Mouse (Mus musculus): Measurements from ENCODE around the gene Cul7. TPM values are rescaled to one million over a fixed set of nuclear protein-coding genes. Genes with fewer than 3 reads are reported as not detected.

The Cul7 gene
- total RNA-seq (2017): 27.0 and 37.8 TPM in 2 replicates

GRCm38 (mm10) chr17:46650232-46651031 is at the start of gene Cul7:
Cul7 (plus strand) TSS chr17:46650337.
- ATAC-seq (replicated peaks in 1 of 2; ENCODE audit: insufficient read depth in 1 of 2, low FRiP score in 2 of 2, low TSS enrichment in 1 of 2, low read depth in 1 of 2, poor library complexity in 2 of 2, severe bottlenecking in 2 of 2): peak; percentile 66 to 79

- no peak for ATAC-seq (replicated peaks in 1 of 2; ENCODE audit: insufficient read depth in 1 of 2, low FRiP score in 2 of 2, low TSS enrichment in 1 of 2, low read depth in 1 of 2, poor library complexity in 2 of 2, severe bottlenecking in 2 of 2)
Observed at GRCm38 (mm10) chr17:46600569-46600968, 49.6 kb upstream of the Cul7 start.

DNA sequence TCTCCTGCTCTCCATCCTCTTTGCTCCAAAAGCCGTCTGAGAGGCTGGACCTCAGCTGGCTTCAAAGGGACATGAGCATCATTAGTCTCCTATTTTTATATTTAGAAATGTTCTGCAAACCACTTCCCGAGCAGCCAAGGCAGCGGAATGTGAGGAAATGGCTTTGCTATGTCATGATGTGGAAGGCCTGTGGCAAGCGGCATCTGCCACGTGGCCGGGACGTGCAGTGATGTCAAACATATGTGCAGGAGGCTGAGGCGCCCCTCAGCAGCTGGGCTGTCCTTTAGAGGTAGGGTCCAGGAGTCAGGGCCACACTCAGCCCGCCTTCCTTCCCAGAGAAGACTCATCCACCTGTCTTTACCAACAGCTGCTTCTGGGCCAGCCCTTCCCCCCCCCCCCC is 47.9 kb upstream of the Cul7 start:
- ATAC-seq (replicated peaks in 1 of 2; ENCODE audit: insufficient read depth in 1 of 2, low FRiP score in 2 of 2, low TSS enrichment in 1 of 2, low read depth in 1 of 2, poor library complexity in 2 of 2, severe bottlenecking in 2 of 2): peak; percentile 70 to 91

- no peak for ATAC-seq (replicated peaks in 1 of 2; ENCODE audit: insufficient read depth in 1 of 2, low FRiP score in 2 of 2, low TSS enrichment in 1 of 2, low read depth in 1 of 2, poor library complexity in 2 of 2, severe bottlenecking in 2 of 2)
Observed at GRCm38 (mm10) chr17:46603229-46603628, 46.9 kb upstream of the Cul7 start.

DNA sequence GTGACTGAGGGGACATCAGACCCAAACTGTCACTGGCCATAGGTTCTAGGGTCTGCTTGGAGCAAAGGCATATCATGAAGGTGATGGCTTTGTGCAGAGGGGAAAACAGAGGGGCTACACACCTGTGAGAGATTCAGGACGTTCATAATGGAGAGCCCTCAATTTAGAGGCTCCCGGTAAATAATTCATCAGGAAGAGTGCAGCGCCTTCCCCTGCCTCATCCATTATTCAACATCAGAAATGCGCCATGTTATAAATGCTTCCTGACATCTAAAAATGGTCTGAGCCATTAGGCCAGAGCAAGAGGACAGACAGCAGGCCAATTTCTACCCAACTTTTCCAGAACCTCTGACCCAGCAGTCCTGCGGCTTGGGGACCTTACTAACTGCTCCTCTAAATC is 45.0 kb upstream of the Cul7 start:
- ATAC-seq (replicated peaks in 1 of 2; ENCODE audit: insufficient read depth in 1 of 2, low FRiP score in 2 of 2, low TSS enrichment in 1 of 2, low read depth in 1 of 2, poor library complexity in 2 of 2, severe bottlenecking in 2 of 2): no peak

GRCm38 (mm10) chr17:46605987-46606386 is 44.1 kb upstream of the Cul7 start:
- no peak for ATAC-seq (replicated peaks in 1 of 2; ENCODE audit: insufficient read depth in 1 of 2, low FRiP score in 2 of 2, low TSS enrichment in 1 of 2, low read depth in 1 of 2, poor library complexity in 2 of 2, severe bottlenecking in 2 of 2)

DNA sequence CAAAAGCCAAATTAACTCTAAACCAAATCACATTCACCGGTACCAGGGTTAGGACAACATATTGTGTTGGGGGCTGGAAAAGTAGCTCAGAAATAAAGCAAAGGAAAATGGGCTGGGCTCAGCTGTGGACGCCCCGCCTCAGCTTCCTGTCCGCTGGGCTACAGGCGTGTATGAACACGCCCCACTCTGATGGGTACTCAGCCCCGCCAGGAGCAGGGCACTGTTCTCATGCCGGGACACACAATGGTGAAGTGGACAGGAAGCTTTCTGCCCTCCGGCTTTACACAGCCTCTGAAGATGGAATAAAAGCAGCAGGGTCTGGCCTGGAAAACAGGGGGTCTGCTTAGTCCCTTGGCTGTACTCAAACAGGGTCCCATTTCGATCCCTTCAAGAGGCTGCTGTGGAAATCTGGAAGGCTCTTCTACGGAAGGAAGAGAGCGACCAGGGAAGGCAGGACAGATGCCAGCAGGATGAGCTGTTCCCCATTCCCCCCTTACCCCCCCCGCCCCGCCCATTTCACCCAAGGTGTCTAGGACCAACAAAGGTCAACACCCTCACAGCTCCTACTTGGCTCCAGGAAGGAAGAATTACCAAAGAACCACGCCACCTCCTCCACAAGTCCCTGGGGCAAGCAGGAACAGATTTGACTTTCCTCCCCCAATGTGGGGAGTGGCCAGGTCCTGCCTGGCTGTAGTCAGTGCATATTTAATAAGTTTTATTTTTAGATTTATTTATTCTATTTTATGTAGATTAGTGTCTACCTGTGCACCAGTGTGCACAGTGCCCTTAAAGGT is 40.2 kb upstream of the Cul7 start:
- peak; percentile 66 to 70; a peak in 2 of 4 replicates for ATAC-seq (replicated peaks in 1 of 2; ENCODE audit: insufficient read depth in 1 of 2, low FRiP score in 2 of 2, low TSS enrichment in 1 of 2, low read depth in 1 of 2, poor library complexity in 2 of 2, severe bottlenecking in 2 of 2)

GRCm38 (mm10) chr17:46611316-46611715 is 38.8 kb upstream of the Cul7 start:
- no peak for ATAC-seq (replicated peaks in 1 of 2; ENCODE audit: insufficient read depth in 1 of 2, low FRiP score in 2 of 2, low TSS enrichment in 1 of 2, low read depth in 1 of 2, poor library complexity in 2 of 2, severe bottlenecking in 2 of 2)

- ATAC-seq (replicated peaks in 1 of 2; ENCODE audit: insufficient read depth in 1 of 2, low FRiP score in 2 of 2, low TSS enrichment in 1 of 2, low read depth in 1 of 2, poor library complexity in 2 of 2, severe bottlenecking in 2 of 2): no peak
Observed at GRCm38 (mm10) chr17:46612189-46612588, 37.9 kb upstream of the Cul7 start.

DNA sequence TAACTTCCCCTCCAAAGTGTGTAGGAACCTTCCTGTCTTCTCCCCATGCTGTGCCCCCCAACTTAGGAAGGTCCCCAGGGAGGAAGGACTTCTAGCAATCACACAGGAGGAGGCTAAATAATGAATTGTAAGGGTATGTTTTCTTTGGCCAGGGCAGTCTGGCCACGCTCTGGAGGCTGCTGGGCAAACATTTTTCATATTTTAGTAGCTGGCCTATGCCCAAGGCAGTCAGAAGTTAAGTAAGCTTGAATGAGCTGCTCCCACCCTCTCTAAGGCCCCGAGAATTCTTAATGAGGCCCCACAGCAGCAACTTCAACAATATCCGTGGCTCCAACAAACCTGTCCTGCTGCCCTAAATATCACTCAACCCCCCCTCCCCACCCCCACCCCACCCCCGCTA is 37.3 kb upstream of the Cul7 start:
- peak in 1 of 2 experiments; percentile 10; a peak in 1 of 4 replicates for ATAC-seq (replicated peaks in 1 of 2; ENCODE audit: insufficient read depth in 1 of 2, low FRiP score in 2 of 2, low TSS enrichment in 1 of 2, low read depth in 1 of 2, poor library complexity in 2 of 2, severe bottlenecking in 2 of 2)

GRCm38 (mm10) chr17:46613229-46613628 is 36.9 kb upstream of the Cul7 start:
- no peak for ATAC-seq (replicated peaks in 1 of 2; ENCODE audit: insufficient read depth in 1 of 2, low FRiP score in 2 of 2, low TSS enrichment in 1 of 2, low read depth in 1 of 2, poor library complexity in 2 of 2, severe bottlenecking in 2 of 2)

DNA sequence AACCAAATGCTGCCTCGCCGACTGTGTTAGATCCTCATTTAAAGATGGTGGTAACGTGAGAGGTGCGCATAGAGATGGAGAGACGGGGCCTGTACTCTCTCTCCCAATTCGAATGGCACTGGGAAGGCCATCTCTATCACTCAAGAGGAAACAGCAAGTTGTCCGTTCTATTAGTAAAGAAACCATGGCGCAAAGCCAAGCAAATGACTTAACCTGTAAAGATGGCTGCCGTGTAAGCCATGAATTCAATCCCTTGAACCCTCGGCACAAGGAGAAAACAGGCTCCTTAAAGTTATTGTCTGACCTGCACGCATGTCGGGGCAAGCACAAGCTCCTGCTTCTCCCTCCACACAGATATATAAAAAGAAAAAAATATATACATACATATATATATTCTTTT is 32.3 kb upstream of the Cul7 start:
- no peak for ATAC-seq (replicated peaks in 1 of 2; ENCODE audit: insufficient read depth in 1 of 2, low FRiP score in 2 of 2, low TSS enrichment in 1 of 2, low read depth in 1 of 2, poor library complexity in 2 of 2, severe bottlenecking in 2 of 2)

DNA sequence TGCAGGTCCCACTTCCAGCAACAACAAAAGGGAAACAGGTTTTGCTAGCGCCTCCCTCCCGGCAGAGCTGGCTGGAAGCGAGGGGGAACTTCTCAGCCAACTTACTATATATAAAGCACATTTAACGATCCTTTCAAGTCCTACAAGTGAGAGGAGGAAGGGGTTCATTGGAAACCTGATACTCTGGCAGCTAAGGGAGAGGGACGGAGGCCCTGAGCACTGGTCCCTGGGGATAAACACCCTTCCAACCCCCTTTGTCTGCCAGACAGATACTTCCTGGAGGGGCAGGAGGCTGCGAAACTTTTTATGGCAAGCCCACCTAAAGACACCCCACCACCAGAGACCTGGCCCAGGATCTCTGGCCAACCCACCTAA is 31.8 kb upstream of the Cul7 start:
- ATAC-seq (replicated peaks in 1 of 2; ENCODE audit: insufficient read depth in 1 of 2, low FRiP score in 2 of 2, low TSS enrichment in 1 of 2, low read depth in 1 of 2, poor library complexity in 2 of 2, severe bottlenecking in 2 of 2): no peak

DNA sequence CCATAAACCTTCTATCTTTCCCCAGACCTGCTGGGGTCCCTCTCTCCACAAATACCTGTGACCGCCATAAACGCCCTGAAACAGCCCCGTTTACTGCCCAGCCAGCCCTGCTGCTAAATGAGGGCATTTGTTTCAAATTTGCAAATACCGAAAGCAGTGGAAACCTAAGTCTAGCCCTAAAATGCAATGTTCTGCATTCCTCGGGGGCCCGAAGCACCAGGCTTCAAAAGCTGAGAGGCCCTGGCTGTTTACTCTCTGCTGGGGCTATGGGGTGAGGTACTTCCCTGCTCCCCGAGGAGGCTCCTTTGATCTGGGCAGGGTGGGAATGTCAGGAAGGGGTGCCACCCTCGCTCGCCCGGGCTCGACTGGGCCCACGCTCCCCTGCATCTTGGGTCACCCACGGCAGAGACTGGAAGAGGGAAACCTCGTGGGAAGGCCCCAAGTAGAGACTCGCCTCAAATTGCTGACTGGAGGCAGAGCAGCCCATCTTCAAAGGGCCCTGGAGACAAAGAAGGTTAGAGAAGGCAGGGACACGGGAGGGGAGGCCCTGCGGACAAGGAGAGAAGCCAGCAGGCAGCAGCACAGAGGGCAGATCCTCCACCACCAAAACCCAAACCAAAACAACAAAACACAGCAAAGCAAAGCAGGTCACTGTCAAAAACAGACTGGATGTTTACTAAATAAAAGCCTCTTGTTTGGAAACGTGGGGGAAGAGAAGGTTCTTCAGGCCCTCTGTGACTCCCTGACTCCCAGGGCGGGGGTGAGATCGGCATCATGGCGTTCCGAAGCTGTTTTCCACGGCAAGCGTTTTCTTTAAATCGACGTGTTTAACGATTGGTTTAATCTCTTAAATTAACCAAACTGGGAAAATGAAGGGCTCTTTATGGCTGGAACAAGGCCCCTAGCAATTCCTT is 31.1 kb upstream of the Cul7 start:
- no peak for ATAC-seq (replicated peaks in 1 of 2; ENCODE audit: insufficient read depth in 1 of 2, low FRiP score in 2 of 2, low TSS enrichment in 1 of 2, low read depth in 1 of 2, poor library complexity in 2 of 2, severe bottlenecking in 2 of 2)

DNA sequence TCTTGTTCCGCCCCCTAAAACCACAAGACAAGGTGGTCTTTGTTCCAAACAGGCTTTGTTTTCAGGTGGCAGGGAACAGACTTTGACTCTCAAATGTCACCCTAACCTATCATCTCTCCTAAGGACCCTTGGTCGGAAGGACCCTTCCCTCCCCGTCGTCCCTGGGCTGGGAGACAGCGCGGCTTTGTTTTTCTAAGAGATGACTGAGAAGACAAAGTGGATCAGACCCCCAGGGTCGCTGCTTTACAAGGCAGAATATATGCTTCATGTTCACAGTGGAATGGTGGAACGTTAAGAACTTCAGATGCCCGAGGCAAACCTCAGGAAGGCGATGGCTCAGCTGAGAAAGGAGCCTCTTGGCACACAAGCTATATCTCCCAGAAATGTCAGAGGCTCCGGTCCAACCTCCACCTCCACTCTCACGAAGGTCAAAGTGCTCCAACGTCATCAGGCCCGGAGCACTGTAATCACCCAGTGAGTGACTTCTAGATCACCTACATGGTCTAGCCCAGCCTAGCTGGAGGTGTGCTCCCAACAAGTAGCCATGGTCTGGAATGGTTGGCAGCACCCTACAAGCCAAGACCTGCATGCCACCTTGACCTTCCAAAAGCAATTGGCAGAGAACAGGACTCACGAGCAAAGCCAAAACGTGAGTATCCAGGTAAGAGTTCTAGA is 30.3 kb upstream of the Cul7 start:
- no peak for ATAC-seq (replicated peaks in 1 of 2; ENCODE audit: insufficient read depth in 1 of 2, low FRiP score in 2 of 2, low TSS enrichment in 1 of 2, low read depth in 1 of 2, poor library complexity in 2 of 2, severe bottlenecking in 2 of 2)

DNA sequence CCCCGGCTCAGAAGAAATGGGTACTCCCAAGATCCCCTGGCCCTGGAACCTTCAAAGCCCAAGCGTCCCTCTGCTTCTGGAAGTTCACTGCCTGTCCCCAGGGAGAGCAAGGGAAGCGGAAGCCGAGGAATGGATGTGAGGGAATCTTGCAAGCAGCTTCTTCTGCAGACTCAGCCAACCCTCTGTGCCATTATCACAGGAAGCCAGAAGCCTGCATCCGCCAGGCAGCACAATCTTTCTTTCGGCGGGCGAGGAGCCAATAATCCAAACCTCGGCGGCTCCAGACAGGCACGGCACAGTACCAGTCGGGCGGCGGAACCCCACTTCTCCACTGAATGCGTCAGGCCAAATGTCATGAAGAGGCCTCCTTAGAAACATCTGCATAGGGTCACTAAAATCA is 28.8 kb upstream of the Cul7 start:
- ATAC-seq (replicated peaks in 1 of 2; ENCODE audit: insufficient read depth in 1 of 2, low FRiP score in 2 of 2, low TSS enrichment in 1 of 2, low read depth in 1 of 2, poor library complexity in 2 of 2, severe bottlenecking in 2 of 2): 0 out of 4 replicates have a peak, but pooled peaks of 1 of the 2 experiments have one; percentile 6

GRCm38 (mm10) chr17:46622269-46622668 is 27.9 kb upstream of the Cul7 start:
- peak; percentile 76 to 85 for ATAC-seq (replicated peaks in 1 of 2; ENCODE audit: insufficient read depth in 1 of 2, low FRiP score in 2 of 2, low TSS enrichment in 1 of 2, low read depth in 1 of 2, poor library complexity in 2 of 2, severe bottlenecking in 2 of 2)

Measured in hematopoietic stem cell, adult 5-6 weeks (primary cell).